In the genomic region with DNA sequence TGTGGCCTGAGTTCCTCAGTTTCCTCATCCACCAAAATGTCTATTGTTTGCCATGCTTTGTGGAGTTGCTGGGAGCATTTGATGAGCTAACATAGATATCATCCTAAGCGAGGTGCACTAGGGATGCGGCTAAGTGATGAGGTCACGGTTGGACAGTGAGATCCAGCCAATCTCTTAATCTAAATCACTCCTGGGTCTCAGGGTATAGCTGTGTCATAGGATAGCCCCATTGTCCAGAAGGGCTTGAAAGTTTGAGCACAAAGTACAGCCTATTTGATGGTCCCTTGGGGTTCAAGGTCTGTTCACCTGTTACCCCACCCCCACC, we compare ENCODE assay signal across 8 mouse cellular contexts. TPM values are rescaled to one million over a fixed set of nuclear protein-coding genes. Genes with fewer than 3 reads are reported as not detected.
DNase-seq lines count a peak whose midpoint lies in the region; ATAC-seq and TF ChIP-seq lines count a peak whose summit lies in the region.

No protein-coding gene starts in this region.

- H3K27ac ChIP-seq in heart, embryonic 11.5 days (ENCODE audit: low read depth, low read length) = no peak overlapping the region
- H3K27ac ChIP-seq in hindbrain, embryonic 11.5 days (ENCODE audit: low read depth, low read length) = 0 out of 2 replicates have a peak overlapping the region, but pooled peaks have one; percentile 79
- peak overlapping the region; percentile 95 for H3K27ac ChIP-seq in liver, embryonic 14.5 days

- no peaks in the 10 kb centered on the region for H3K36me3 ChIP-seq in heart, embryonic 11.5 days (ENCODE audit: control insufficient read depth, insufficient read depth, low read length)
- H3K36me3 ChIP-seq in hindbrain, embryonic 11.5 days (ENCODE audit: control insufficient read depth, insufficient read depth, low read length) = no peaks in the 10 kb centered on the region
- H3K36me3 ChIP-seq in liver, embryonic 14.5 days (replicated peaks; ENCODE audit: control insufficient read depth, insufficient read depth, low read depth) = peaks cover 1% of the 10 kb centered on the region

- no peak for ATAC-seq in heart, embryonic 11.5 days (replicated peaks; ENCODE audit: insufficient number of reproducible peaks, low FRiP score, low TSS enrichment)
- ATAC-seq in hindbrain, embryonic 11.5 days (ENCODE audit: low FRiP score) = no peak
- no peak for ATAC-seq in liver, embryonic 14.5 days (ENCODE audit: insufficient read depth)

- intact Hi-C loops in heart, postnatal 36 days (cut with DNase I) = no loop called here

- DNase-seq in heart, postnatal 36 days = no peak
- DNase-seq in MN1 (ENCODE audit: low spot score) = peak; percentile 57
- DNase-seq in hindbrain, embryonic 11.5 days (ENCODE audit: low spot score) = no peak
- DNase-seq in liver, embryonic 14.5 days (ENCODE audit: low read depth in 3 of 3, low spot score in 3 of 3) = no peak
- DNase-seq in right cerebral cortex, postnatal 36 days (ENCODE audit: low spot score in 2 of 2) = no peak
- DNase-seq in cerebellum, adult 8-10 months = no peak
- DNase-seq in layer of hippocampus, postnatal 36 days = no peak

- WGBS in heart, embryonic 11.5 days (ENCODE audit: insufficient replicate concordance) = 77% methylated on average over 3 of the region's 3 CpGs
- WGBS in hindbrain, embryonic 11.5 days = 79% methylated on average over 3 of the region's 3 CpGs
- 53% methylated on average over 3 of the region's 3 CpGs for WGBS in liver, embryonic 14.5 days (ENCODE audit: insufficient replicate concordance)

- TF ChIP-seq CTCF in liver, embryonic 14.5 days (IDR thresholded peaks at IDR 0.05; ENCODE audit: low read depth) = no peak

- H3K4me3 ChIP-seq in heart, embryonic 11.5 days (ENCODE audit: low read depth, low read length) = no peak overlapping the region
- no peak overlapping the region for H3K4me3 ChIP-seq in hindbrain, embryonic 11.5 days (ENCODE audit: low read depth, low read length)
- H3K4me3 ChIP-seq in liver, embryonic 14.5 days (ENCODE audit: insufficient read depth in 1 of 2, low read depth in 2 of 2, low read length in 2 of 2) = peak overlapping the region in 1 of 2 experiments; percentile 67; a peak in 1 of 4 replicates

- peak overlapping the region; percentile 97; the same call in 1 of the 2 replicates for H3K4me2 ChIP-seq in heart, embryonic 11.5 days
- no peak overlapping the region; the same call in 1 of the 2 replicates for H3K4me2 ChIP-seq in hindbrain, embryonic 11.5 days (replicated peaks; ENCODE audit: low read depth, low read length)
- peak overlapping the region; percentile 97 for H3K4me2 ChIP-seq in liver, embryonic 14.5 days (ENCODE audit: low read depth)

- no peaks in the 10 kb centered on the region for H3K9me3 ChIP-seq in heart, embryonic 11.5 days (replicated peaks; ENCODE audit: control insufficient read depth, low read length)
- H3K9me3 ChIP-seq in hindbrain, embryonic 11.5 days (ENCODE audit: control insufficient read depth, low read length) = no peaks in the 10 kb centered on the region
- H3K9me3 ChIP-seq in liver, embryonic 14.5 days (ENCODE audit: control insufficient read depth, low read length) = no peaks in the 10 kb centered on the region

- H3K4me1 ChIP-seq in heart, embryonic 11.5 days (ENCODE audit: control insufficient read depth, insufficient read depth, low read length) = peaks cover 48% of the 10 kb centered on the region
- H3K4me1 ChIP-seq in hindbrain, embryonic 11.5 days (replicated peaks; ENCODE audit: control insufficient read depth, insufficient read depth, low read length) = peaks cover 27% of the 10 kb centered on the region
- H3K4me1 ChIP-seq in liver, embryonic 14.5 days (replicated peaks; ENCODE audit: control insufficient read depth in 2 of 2, insufficient read depth in 2 of 2, low read length in 1 of 2) = peaks cover 51 to 59% of the 10 kb centered on the region in 2 experiments

- TF ChIP-seq EP300 in liver, embryonic 14.5 days (IDR thresholded peaks at IDR 0.05; ENCODE audit: low read depth) = no peak

- peak overlapping the region; percentile 66; the same call in 1 of the 2 replicates for H3K9ac ChIP-seq in heart, embryonic 11.5 days (ENCODE audit: low read depth, low read length)
- no peak overlapping the region for H3K9ac ChIP-seq in hindbrain, embryonic 11.5 days (ENCODE audit: low read depth, low read length)
- peak overlapping the region; percentile 76 for H3K9ac ChIP-seq in liver, embryonic 14.5 days (replicated peaks)

- H3K27me3 ChIP-seq in heart, embryonic 11.5 days (ENCODE audit: control insufficient read depth, insufficient read depth, low read length) = peaks cover 32% of the 10 kb centered on the region
- peaks cover 19% of the 10 kb centered on the region for H3K27me3 ChIP-seq in hindbrain, embryonic 11.5 days (ENCODE audit: control insufficient read depth, insufficient read depth, low read length)
- H3K27me3 ChIP-seq in liver, embryonic 14.5 days (ENCODE audit: control insufficient read depth, insufficient read depth, low read length) = peaks cover 3% of the 10 kb centered on the region; the same call in 1 of the 2 replicates

RNA-seq across cellular contexts. Expression of a gene that starts 0.5 kb away (rescaled TPM):
- 2.0 TPM in 2 replicates for polyA plus RNA-seq in heart, embryonic 11.5 days (2014; fragmentation: Nextera tagmentation; extraction: Ambion mirVana)
- total RNA-seq in heart, postnatal 36 days (2021) = under 1 TPM; 0.58 to 0.68 TPM
- polyA plus RNA-seq in hindbrain, embryonic 11.5 days (2014; fragmentation: Nextera tagmentation; extraction: Ambion mirVana) = 4.4 and 5.0 TPM in 2 replicates
- polyA plus RNA-seq in liver, embryonic 14.5 days (2012; rRNA removed) = 0.59 and 0.64 TPM in 2 replicates
- polyA plus RNA-seq in liver, embryonic 14.5 days (2014; fragmentation: Nextera tagmentation; extraction: Ambion mirVana) = 0.45 and 0.69 TPM in 2 replicates
- 1 to 10 TPM; 8.0 to 9.9 TPM for total RNA-seq in layer of hippocampus, postnatal 36 days (2021)

RNA-seq across cellular contexts. Expression of a gene that starts 4.5 kb away (rescaled TPM):
- polyA plus RNA-seq in heart, embryonic 11.5 days (2014; fragmentation: Nextera tagmentation; extraction: Ambion mirVana) = 4.0 and 5.2 TPM in 2 replicates
- total RNA-seq in heart, postnatal 36 days (2021) = 1 to 10 TPM; 8.4 to 9.4 TPM
- polyA plus RNA-seq in hindbrain, embryonic 11.5 days (2014; fragmentation: Nextera tagmentation; extraction: Ambion mirVana) = 6.2 and 6.3 TPM in 2 replicates
- polyA plus RNA-seq in liver, embryonic 14.5 days (2012; rRNA removed) = 14.1 TPM in 2 replicates
- 4.9 and 5.4 TPM in 2 replicates for polyA plus RNA-seq in liver, embryonic 14.5 days (2014; fragmentation: Nextera tagmentation; extraction: Ambion mirVana)
- 10 to 100 TPM; 60.9 to 64.6 TPM for total RNA-seq in layer of hippocampus, postnatal 36 days (2021)

RNA-seq across cellular contexts. Expression of a gene that starts 10.8 kb away (rescaled TPM):
- 7.0 and 7.6 TPM in 2 replicates for polyA plus RNA-seq in heart, embryonic 11.5 days (2014; fragmentation: Nextera tagmentation; extraction: Ambion mirVana)
- total RNA-seq in heart, postnatal 36 days (2021) = 1 to 10 TPM; 2.1 to 3.2 TPM
- polyA plus RNA-seq in hindbrain, embryonic 11.5 days (2014; fragmentation: Nextera tagmentation; extraction: Ambion mirVana) = 16.2 and 17.8 TPM in 2 replicates
- polyA plus RNA-seq in liver, embryonic 14.5 days (2012; rRNA removed) = 18.3 and 21.1 TPM in 2 replicates
- 7.7 and 7.9 TPM in 2 replicates for polyA plus RNA-seq in liver, embryonic 14.5 days (2014; fragmentation: Nextera tagmentation; extraction: Ambion mirVana)
- 1 to 10 TPM; 8.3 to 9.3 TPM for total RNA-seq in layer of hippocampus, postnatal 36 days (2021)

RNA-seq across cellular contexts. Expression of a gene that starts 40.4 kb away (rescaled TPM):
- 552 and 561 TPM in 2 replicates for polyA plus RNA-seq in heart, embryonic 11.5 days (2014; fragmentation: Nextera tagmentation; extraction: Ambion mirVana)
- 100 to 1,000 TPM; 227 to 247 TPM for total RNA-seq in heart, postnatal 36 days (2021)
- polyA plus RNA-seq in hindbrain, embryonic 11.5 days (2014; fragmentation: Nextera tagmentation; extraction: Ambion mirVana) = 499 and 514 TPM in 2 replicates
- polyA plus RNA-seq in liver, embryonic 14.5 days (2012; rRNA removed) = 236 and 271 TPM in 2 replicates
- 326 and 346 TPM in 2 replicates for polyA plus RNA-seq in liver, embryonic 14.5 days (2014; fragmentation: Nextera tagmentation; extraction: Ambion mirVana)
- 1,000 to 10,000 TPM; 1,151 to 1,277 TPM for total RNA-seq in layer of hippocampus, postnatal 36 days (2021)

RNA-seq across cellular contexts. Expression of a gene that starts 41.4 kb away (rescaled TPM):
- polyA plus RNA-seq in heart, embryonic 11.5 days (2014; fragmentation: Nextera tagmentation; extraction: Ambion mirVana) = 47.4 and 55.2 TPM in 2 replicates
- 1 to 10 TPM in 1 of 2 experiments, under 1 TPM in 1; 0.92 to 1.1 TPM for total RNA-seq in heart, postnatal 36 days (2021)
- 63.6 and 71.7 TPM in 2 replicates for polyA plus RNA-seq in hindbrain, embryonic 11.5 days (2014; fragmentation: Nextera tagmentation; extraction: Ambion mirVana)
- 34.0 and 36.9 TPM in 2 replicates for polyA plus RNA-seq in liver, embryonic 14.5 days (2012; rRNA removed)
- polyA plus RNA-seq in liver, embryonic 14.5 days (2014; fragmentation: Nextera tagmentation; extraction: Ambion mirVana) = 69.5 and 71.7 TPM in 2 replicates
- 1 to 10 TPM; 4.9 to 6.1 TPM for total RNA-seq in layer of hippocampus, postnatal 36 days (2021)
